Mouse (Mus musculus) CH12.LX (cell line): Measurements from ENCODE around the gene Gm42417.

Experiments
- KAT2A ChIP-seq: IDR thresholded peaks from 2 replicates; pipeline ENCODE4 v1.6.1; 2012; ENCODE audit warnings: low read length, improper control_type of control experiment, inconsistent platforms; ENCODE audit not compliant: insufficient replicate concordance
- TBP ChIP-seq: conservative IDR thresholded peaks from 2 replicates; pipeline ENCODE4 v1.6.1; 2011; ENCODE audit warnings: low read depth, low read length, improper control_type of control experiment
- TCF12 ChIP-seq: IDR thresholded peaks from 2 replicates; pipeline ENCODE4 v1.6.1; 2014; ENCODE audit warnings: low read depth, mild to moderate bottlenecking, inconsistent platforms, low read length, improper control_type of control experiment
- UBTF ChIP-seq: IDR thresholded peaks from 2 replicates; pipeline ENCODE4 v1.6.1; 2012; ENCODE audit warnings: low read depth, mild to moderate bottlenecking, inconsistent platforms, low read length, improper control_type of control experiment, moderate library complexity

DNA sequence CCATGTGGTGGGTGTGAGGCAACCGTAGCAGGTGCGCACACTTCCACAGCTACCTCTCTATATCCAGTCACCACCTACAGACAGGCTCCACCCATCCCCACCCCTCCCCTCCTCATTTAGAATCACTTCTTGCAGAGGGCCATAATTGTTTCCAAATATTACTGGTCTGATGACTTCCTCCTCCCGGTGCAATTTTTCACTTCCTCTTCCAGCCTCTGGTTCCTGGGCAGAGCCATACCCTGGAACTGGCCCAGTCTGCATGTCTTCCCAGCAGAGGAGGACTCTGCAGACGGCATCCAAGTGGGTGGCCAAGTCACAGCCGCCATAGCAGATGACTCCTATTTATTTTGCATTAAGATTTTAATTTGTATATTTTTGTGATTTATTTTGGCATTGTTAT is 31.0 kb downstream of the Gm42417 start:
- no peak for TF ChIP-seq TCF12
- TF ChIP-seq TBP = no peak
- no peak for TF ChIP-seq UBTF
- no peak for TF ChIP-seq KAT2A
